Mouse (Mus musculus) embryo, embryonic 11 days (tissue): ENCODE measurements around the gene Gm17455.

Experiments
- DNase-seq: peaks from one replicate; pipeline ENCODE4 v3.0.0-alpha.2; 2015

Gene Gm17455

DNA sequence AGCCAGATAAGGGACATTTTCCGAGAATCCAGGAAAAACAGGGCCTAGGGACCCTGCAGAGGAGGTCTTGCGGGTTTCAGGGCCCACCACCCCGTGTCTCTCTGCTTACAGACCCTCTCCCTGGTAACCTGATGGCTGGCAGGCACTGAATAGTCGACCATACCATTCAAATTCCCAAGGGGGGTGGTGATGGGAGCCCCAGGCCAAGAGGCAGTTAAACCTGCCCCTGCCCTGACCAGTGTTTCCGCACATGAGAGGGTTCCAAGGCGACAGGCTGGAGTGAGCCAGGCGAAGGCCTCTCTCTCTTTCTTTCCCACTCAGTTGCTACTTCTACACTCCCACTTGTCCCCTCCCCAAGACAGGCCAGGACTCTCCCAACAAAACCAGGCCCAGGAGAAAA is at the start of gene Gm17455:
Gene Gm17455, plus strand, starts transcription at position 278 of the 400 bp plus-strand sequence.
- no peak for DNase-seq

GRCm38 (mm10) chr10:60350077-60350804 is 49.3 kb upstream of the Gm17455 start:
- no peak for DNase-seq

DNA sequence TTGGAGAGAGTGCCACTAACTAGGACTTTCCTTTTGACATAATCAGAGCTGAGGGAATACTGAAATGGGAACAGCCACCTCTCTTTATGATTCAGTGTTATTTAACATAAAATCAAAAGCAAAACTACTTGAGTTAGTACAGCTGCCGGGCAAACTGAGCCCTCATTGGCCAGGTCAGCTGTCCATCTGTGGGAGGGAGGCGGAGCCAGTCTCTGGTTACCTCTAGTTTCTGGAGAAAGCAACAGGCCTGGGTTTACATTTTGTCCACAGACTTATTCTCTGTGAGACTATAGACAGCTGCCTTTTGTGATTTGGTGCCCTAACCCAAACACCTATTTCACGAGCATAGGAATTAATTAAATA is 48.7 kb upstream of the Gm17455 start:
- DNase-seq = peak; percentile 81

GRCm38 (mm10) chr10:60351248-60351647 is 48.3 kb upstream of the Gm17455 start:
- no peak for DNase-seq

DNA sequence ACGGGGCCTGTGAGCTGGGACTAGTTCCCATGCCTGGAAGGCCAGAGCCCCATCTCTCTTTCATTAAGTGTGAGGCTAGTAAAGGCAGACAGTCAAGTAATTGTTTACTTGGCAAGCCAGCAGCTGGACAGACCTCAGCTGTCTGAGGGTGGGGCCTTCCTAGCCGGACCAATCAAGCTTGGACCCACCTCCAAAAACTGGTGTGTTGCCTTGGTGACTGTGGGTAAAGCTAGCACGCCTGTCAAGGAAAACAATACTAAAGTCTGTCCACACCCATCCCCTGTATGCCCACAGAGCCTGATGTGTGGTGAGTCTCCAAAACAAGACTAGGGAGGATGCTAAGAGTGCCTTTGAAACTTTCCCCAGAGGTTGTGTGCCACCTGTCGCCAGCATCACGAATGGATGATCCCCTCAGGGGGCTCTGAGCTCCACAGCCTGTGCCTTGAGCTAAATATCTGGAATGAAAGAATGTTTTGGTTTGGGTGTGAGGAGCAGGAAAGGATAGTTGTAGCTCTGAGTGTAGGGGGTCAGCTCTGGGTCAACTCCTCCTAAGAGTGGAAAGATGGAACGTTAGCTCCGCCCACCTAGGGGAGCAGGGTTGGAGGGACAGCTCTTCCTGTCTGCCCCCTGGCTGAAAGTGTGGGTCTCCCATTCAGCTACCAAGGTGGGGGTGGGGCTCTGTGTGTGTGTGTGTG is 47.6 kb upstream of the Gm17455 start:
- DNase-seq = peak; percentile 74

- DNase-seq = no peak
Observed at GRCm38 (mm10) chr10:60353241-60354002, 46.1 kb upstream of the Gm17455 start.

DNA sequence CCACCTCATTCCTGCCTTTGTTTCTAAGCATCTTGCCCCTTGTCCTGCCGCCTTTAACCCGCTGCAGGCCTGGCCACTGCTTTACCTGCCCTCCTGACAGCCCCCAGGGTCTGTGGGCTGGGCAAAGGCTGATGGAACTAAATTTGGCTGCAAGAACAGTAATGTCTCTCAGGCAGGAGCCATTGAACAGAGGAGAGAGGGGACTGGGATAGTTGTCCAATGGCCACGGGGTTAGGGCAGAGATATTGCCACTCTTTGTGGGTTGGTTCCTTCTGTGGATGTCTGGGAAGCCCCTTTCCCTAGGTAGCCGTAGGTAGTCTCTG is 45.6 kb upstream of the Gm17455 start:
- DNase-seq = no peak

DNA sequence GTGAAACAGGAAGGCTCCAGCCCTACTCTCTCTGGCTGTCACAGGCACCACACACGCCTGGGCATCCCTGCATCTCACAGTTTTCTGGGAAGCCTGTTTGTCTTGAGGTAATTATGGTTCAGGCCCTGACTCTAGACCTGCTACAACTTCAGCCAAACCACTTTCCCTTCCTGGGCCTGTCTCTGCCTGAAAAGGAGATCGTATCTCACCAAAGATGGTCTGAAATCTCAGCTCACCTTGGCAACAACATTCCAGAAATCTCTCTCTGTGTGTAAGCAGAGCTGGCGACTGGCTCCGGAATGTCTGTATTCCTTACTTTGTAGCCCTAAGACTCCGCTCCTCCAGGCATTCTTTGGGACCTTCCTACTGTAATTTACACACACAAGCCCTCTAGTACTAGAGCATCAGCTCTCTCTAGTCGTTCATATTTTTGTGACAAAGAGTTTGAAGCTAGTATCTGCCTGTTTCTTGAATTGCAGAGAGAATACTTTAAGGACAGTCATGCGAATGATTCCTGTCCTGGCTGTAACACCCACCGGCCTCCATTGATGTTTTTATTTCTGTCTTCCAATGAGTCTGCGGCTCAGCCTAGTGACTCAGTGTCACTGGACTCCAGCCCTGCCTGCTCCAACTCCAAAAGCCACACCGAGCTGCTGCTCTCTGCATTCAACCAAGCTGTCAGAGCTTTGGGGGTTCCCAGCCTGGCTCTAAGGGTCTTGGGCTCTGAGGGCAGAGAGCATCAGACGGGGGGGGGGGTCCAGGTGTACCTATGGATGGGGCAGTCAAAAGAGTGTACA is 44.4 kb upstream of the Gm17455 start:
- DNase-seq = no peak

- no peak for DNase-seq
Observed at GRCm38 (mm10) chr10:60357441-60357840, 42.1 kb upstream of the Gm17455 start.

DNA sequence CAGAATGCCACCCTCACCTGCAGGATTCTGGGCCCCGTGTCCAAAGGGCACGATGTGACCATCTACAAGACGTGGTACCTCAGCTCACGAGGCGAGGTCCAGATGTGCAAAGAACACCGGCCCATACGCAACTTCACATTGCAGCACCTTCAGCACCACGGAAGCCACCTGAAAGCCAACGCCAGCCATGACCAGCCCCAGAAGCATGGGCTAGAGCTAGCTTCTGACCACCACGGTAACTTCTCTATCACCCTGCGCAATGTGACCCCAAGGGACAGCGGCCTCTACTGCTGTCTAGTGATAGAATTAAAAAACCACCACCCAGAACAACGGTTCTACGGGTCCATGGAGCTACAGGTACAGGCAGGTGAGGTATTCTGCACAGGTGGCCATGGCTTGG is 41.6 kb upstream of the Gm17455 start:
- DNase-seq = no peak

- no peak for DNase-seq
Observed at GRCm38 (mm10) chr10:60358776-60359175, 40.8 kb upstream of the Gm17455 start.

- DNase-seq = no peak
Observed at GRCm38 (mm10) chr10:60361615-60362309, 37.8 kb upstream of the Gm17455 start.

DNA sequence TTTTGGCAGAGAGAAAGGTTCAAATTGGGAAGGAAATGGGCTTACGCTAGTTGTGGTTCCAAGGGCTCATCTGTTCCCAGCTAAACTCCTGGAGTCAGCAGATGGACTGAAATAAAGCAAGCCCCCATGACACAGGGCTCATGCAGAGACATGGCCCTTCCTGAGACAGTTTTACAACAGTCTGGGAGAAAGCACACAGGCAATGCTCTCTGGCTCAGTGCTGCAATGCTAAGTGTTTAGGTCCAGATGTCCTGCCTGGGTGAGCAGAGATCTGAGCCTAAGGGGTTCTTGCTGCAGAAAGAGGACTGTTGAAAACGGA is 37.3 kb upstream of the Gm17455 start:
- DNase-seq = peak; percentile 11

GRCm38 (mm10) chr10:60363426-60363825 is 36.1 kb upstream of the Gm17455 start:
- no peak for DNase-seq

DNA sequence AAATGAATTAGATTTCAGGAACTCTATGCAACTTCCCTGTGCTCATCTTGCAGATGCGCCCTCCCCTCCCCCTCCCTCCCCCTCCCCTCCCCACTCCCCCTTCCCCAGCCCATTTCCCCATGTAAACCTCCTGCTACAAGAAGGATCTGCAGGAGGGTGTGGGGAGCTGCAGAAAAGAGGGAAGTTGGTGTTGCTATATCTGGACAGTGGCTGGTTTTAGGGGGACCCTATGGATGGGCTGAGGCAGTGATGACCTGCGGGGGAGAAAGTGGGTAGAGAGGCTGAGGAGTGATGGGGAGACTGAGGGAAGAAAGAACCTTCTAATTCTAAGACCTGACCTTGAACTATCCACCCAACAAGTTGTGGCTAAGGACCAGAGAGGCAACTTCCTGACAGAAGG is 32.4 kb upstream of the Gm17455 start:
- DNase-seq = no peak

DNA sequence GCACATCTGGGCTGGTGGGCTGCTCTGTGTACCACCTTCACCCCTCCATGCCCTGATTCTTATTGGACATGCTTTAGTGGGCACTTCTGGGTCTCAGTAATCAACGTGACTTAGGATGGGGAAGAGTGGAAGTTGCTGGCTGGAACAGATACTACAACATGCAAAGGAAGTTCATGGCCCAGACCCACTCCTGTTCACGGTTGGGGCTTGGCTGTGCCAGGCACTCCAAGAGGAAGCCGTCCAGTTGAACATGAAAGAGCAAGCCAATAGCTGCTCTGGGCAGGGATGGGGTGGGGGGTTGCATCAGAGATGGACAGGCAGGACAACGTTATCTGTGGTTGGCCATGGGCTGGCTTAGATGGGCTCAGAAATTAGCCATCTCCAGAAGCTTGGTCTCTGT is 31.6 kb upstream of the Gm17455 start:
- no peak for DNase-seq

- DNase-seq = no peak
Observed at GRCm38 (mm10) chr10:60369405-60369804, 30.1 kb upstream of the Gm17455 start.

DNA sequence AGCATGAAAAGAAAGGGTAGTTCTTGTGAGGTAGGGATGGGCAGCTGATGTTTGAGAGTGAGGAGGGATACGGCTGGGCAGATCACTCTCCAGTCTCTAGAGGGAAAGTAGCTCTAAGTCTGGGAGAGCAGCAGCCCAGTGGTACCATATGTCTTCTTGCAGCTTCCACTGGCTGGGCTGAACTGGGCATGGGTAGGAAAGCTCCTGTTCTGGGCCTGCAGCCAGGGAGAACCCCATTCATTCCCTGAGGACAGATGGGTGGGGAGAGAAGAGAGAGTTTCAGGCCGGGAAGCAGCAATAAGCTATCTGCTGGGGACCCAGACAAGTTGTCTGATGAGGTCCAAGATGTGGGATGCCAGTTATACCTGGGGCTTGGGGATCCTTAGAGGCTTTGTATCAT is 29.4 kb upstream of the Gm17455 start:
- DNase-seq = no peak

DNA sequence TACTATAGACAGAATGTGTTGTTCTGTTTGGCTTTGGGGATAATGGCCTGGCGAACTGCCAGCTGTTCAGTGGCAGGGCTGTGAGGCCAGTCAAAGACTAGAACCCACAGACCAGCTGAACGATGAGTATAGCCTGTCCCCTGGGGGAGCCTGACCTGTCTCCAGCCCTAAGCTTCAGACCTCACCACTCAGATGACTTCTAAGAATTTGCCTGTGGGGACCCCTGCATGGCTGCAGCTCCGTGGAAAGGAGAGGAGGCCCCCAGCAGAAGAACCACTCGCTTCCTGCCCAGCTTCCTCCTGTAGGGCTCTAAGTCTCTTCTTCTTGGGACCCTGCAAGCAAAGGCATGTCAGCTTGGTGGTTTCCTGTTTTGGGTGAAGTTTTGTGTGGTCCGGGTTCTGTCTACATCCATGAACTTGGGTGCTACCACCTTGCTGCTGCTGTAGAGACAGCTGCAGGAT is 28.9 kb upstream of the Gm17455 start:
- no peak for DNase-seq

- DNase-seq = no peak
Observed at GRCm38 (mm10) chr10:60371596-60372386, 27.7 kb upstream of the Gm17455 start.

DNA sequence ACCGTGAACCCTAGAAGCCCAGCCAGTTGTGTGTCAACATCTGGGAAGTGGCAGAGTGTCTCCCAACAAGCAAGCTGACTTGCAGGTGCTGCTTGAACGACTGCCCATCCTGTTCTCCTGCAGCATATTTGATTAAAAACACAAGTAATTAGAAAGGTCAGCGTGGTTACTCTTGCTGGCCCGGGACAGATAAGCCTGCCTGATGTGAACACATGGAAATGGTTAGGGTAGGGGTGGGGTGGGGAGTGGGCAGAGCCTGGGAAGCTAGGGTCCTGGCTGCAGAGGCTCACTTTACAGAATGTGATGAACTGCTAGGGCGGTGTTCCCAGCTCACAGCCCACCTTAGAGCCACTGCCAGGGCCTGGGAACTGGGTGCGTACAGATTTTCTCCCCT is 26.0 kb upstream of the Gm17455 start:
- peak; percentile 46 for DNase-seq
